Mouse (Mus musculus): ENCODE measurements around the gene Slc29a2.

- TF ChIP-seq CTCF (conservative IDR thresholded peaks at IDR 0.05 in 1 of 2, IDR thresholded peaks at IDR 0.05 in 1 of 2; ENCODE audit: low read depth in 2 of 2, low read length in 2 of 2), result peak; percentile 26 to 78; a peak in 2 of 4 replicates
- no peak for TF ChIP-seq EP300 (IDR thresholded peaks at IDR 0.05; ENCODE audit: low read length)
- TF ChIP-seq TCF12 (IDR thresholded peaks at IDR 0.05; ENCODE audit: low read depth, low read length), result no peak
- TF ChIP-seq ZNF384 (IDR thresholded peaks at IDR 0.05; ENCODE audit: low read depth, low read length), result no peak
- no peak for TF ChIP-seq NELFE (IDR thresholded peaks at IDR 0.05; ENCODE audit: low read depth, low read length)
- TF ChIP-seq BHLHE40 (IDR thresholded peaks at IDR 0.05; ENCODE audit: low read depth, low read length), result no peak
- no peak for TF ChIP-seq MAX (IDR thresholded peaks at IDR 0.05; ENCODE audit: low read length)
Observed at GRCm38 (mm10) chr19:5056251-5056650, 32.6 kb downstream of the Slc29a2 start.
